Mouse (Mus musculus) heart, adult 2 months (tissue): ENCODE data around the gene Mto1. TPM values are rescaled to one million over a fixed set of nuclear protein-coding genes. Genes with fewer than 3 reads are reported as not detected.

Experiments used
- DNase-seq, 2 experiments: peaks; one replicate each; pipeline ENCODE4 v3.0.0; 2021
- H3K27ac ChIP-seq: fragments of 200-600 bp; 2 replicates; pipeline ENCODE4 v1.8.1; 2022
- H3K27me3 ChIP-seq: fragments of 200-500 bp; 2 replicates; pipeline ENCODE4 v1.6.1; 2012; ENCODE audit warnings: mild to moderate bottlenecking, low read length, inconsistent platforms, mixed read lengths; ENCODE audit not compliant: control insufficient read depth, insufficient read depth
- H3K36me3 ChIP-seq: fragments of 200-500 bp; 2 replicates; pipeline ENCODE4 v1.6.1; 2012; ENCODE audit warnings: low read length, inconsistent platforms; ENCODE audit not compliant: control insufficient read depth, insufficient read depth
- H3K4me1 ChIP-seq: fragments of 200-500 bp; 2 replicates; pipeline ENCODE4 v1.6.1; 2011; ENCODE audit warnings: low read length; ENCODE audit not compliant: control insufficient read depth, insufficient read depth
- H3K4me3 ChIP-seq: fragments of 200-600 bp; 2 replicates; pipeline ENCODE4 v1.8.1; 2022
- H3K79me2 ChIP-seq: fragments of 200-500 bp; replicated peaks from 2 replicates; pipeline ENCODE4 v1.6.1; 2012; ENCODE audit warnings: mild to moderate bottlenecking, inconsistent platforms, low read length, moderate library complexity, mixed read lengths; ENCODE audit not compliant: control insufficient read depth, insufficient read depth
- H3K9ac ChIP-seq: fragments of 200-500 bp; 2 replicates; pipeline ENCODE4 v1.6.1; 2012; ENCODE audit warnings: low read depth, mild to moderate bottlenecking, control low read depth, inconsistent platforms, low read length, mixed read lengths
- CTCF ChIP-seq: fragments of 200-600 bp; IDR thresholded peaks from 2 replicates; pipeline ENCODE4 v1.8.1; 2022; ENCODE audit warnings: antibody characterized with exemption, mild to moderate bottlenecking, moderate library complexity
- EP300 ChIP-seq: fragments of 200-500 bp; IDR thresholded peaks from 2 replicates; pipeline ENCODE4 v1.6.1; 2011; ENCODE audit warnings: low read depth, low read length, control low read depth; ENCODE audit not compliant: insufficient read depth
- POLR2A ChIP-seq: fragments of 200-500 bp; IDR thresholded peaks from 2 replicates; pipeline ENCODE4 v1.6.1; 2011; ENCODE audit warnings: mild to moderate bottlenecking, low read depth, low read length, control low read depth; ENCODE audit not compliant: insufficient read depth
- WGBS: fragments of 180-500 bp; shearing (Covaris S2); methylation state at CpG from one replicate; pipeline ENCODE4 v1.1.7; 2018; 5-methylcytosine and 5-hydroxymethylcytosine counted together
- intact Hi-C: fragments of 180-260 bp; cut with DNase I; formaldehyde crosslinking; loops from one replicate; pipeline ENCODE4 v1.15.1; 2025
- polyA plus RNA-seq: library from polyadenylated mRNA; depleted of rRNA; stranded (reverse); fragments of >200 nt; gene quantifications from 2 replicates; pipeline ENCODE4 v1.2.3, GENCODE M21; 2012
- total RNA-seq, 2 experiments: library from RNA; stranded (reverse); gene quantifications; 2 replicates each; pipeline ENCODE4 v1.2.3; 2021

The Mto1 gene
- total and polyA plus RNA-seq, 3 experiments = 15.8 to 27.6 (median 22.5) TPM

GRCm38 (mm10) chr9:78473588-78473987, 25.6 kb downstream of the Mto1 start:
- H3K27me3 ChIP-seq = no peaks in the 10 kb centered on the region
- 88% methylated on average over 8 of the region's 8 CpGs for WGBS
- no peak overlapping the region for H3K9ac ChIP-seq
- no peak overlapping the region for H3K4me3 ChIP-seq
- TF ChIP-seq POLR2A (no peak), CTCF (no peak), EP300 (no peak)
- H3K79me2 ChIP-seq = no peaks in the 10 kb centered on the region
- intact Hi-C loops = no loop called here
- no peaks in the 10 kb centered on the region for H3K4me1 ChIP-seq
- DNase-seq = no peak
- H3K27ac ChIP-seq = no peak overlapping the region
- H3K36me3 ChIP-seq = peaks cover 14% of the 10 kb centered on the region

GRCm38 (mm10) chr9:78474270-78474669, 26.3 kb downstream of the Mto1 start:
- Histone ChIP-seq H3K4me3 (no peak overlapping the region), H3K27ac (no peak overlapping the region), H3K36me3 (peaks cover 18% of the 10 kb centered on the region), H3K79me2 (no peaks in the 10 kb centered on the region), H3K4me1 (peaks cover 2% of the 10 kb centered on the region), H3K27me3 (no peaks in the 10 kb centered on the region), H3K9ac (no peak overlapping the region)
- TF ChIP-seq EP300 (no peak), CTCF (no peak), POLR2A (no peak)
- DNase-seq = no peak
- intact Hi-C loops = no loop called here
- 74% methylated on average over 2 of the region's 2 CpGs for WGBS

- Histone ChIP-seq H3K4me1 (peaks cover 2% of the 10 kb centered on the region), H3K36me3 (peaks cover 21% of the 10 kb centered on the region), H3K27me3 (no peaks in the 10 kb centered on the region), H3K9ac (no peak overlapping the region), H3K79me2 (no peaks in the 10 kb centered on the region), H3K4me3 (no peak overlapping the region), H3K27ac (no peak overlapping the region)
- 80% methylated on average over 5 of the region's 5 CpGs for WGBS
- DNase-seq = no peak
- no peak for TF ChIP-seq POLR2A
- TF ChIP-seq CTCF = no peak
- TF ChIP-seq EP300 = no peak
- intact Hi-C loops = no loop called here
Observed at GRCm38 (mm10) chr9:78474771-78475382, 26.9 kb downstream of the Mto1 start.

- no peaks in the 10 kb centered on the region for H3K27me3 ChIP-seq
- no peak overlapping the region for H3K27ac ChIP-seq
- DNase-seq = no peak
- no peak for TF ChIP-seq CTCF
- TF ChIP-seq EP300 = no peak
- TF ChIP-seq POLR2A = no peak
- H3K9ac ChIP-seq = no peak overlapping the region
- no peak overlapping the region for H3K4me3 ChIP-seq
- intact Hi-C loops = no loop called here
- no peaks in the 10 kb centered on the region for H3K79me2 ChIP-seq
- 83% methylated on average over 2 of the region's 2 CpGs for WGBS
- H3K4me1 ChIP-seq = peaks cover 2% of the 10 kb centered on the region
- H3K36me3 ChIP-seq = peaks cover 23% of the 10 kb centered on the region
Observed at GRCm38 (mm10) chr9:78475383-78475780, 27.4 kb downstream of the Mto1 start.

GRCm38 (mm10) chr9:78475873-78476272, 27.9 kb downstream of the Mto1 start:
- intact Hi-C loops = loop anchor here (2.0 kb wide), 1 partner anchor 77 kb away; no protein-coding TSS in a partner anchor

GRCm38 (mm10) chr9:78476531-78477020, 28.6 kb downstream of the Mto1 start:
- intact Hi-C loops = loop anchor here (2.0 kb wide), 1 partner anchor 76 kb away; no protein-coding TSS in a partner anchor
- WGBS = 48% methylated on average over 1 of the region's 1 CpGs
- Histone ChIP-seq H3K79me2 (no peaks in the 10 kb centered on the region), H3K36me3 (peaks cover 23% of the 10 kb centered on the region), H3K27me3 (no peaks in the 10 kb centered on the region; the same call in 1 of the 2 replicates), H3K9ac (no peak overlapping the region), H3K4me3 (no peak overlapping the region), H3K27ac (no peak overlapping the region), H3K4me1 (peaks cover 2% of the 10 kb centered on the region)
- no peak for DNase-seq
- TF ChIP-seq POLR2A = no peak
- TF ChIP-seq CTCF = no peak
- TF ChIP-seq EP300 = no peak

More at GRCm38 (mm10) chr9:78475873-78476272, 27.9 kb downstream of the Mto1 start:
- H3K27me3 ChIP-seq = no peaks in the 10 kb centered on the region; the same call in 1 of the 2 replicates
- H3K27ac ChIP-seq = no peak overlapping the region
- DNase-seq = no peak
- no peak overlapping the region for H3K4me3 ChIP-seq
- no peak overlapping the region for H3K9ac ChIP-seq
- no peaks in the 10 kb centered on the region for H3K79me2 ChIP-seq
- peak; percentile 9; the same call in 1 of the 2 replicates for TF ChIP-seq POLR2A
- TF ChIP-seq EP300 = no peak
- TF ChIP-seq CTCF = no peak
- peaks cover 23% of the 10 kb centered on the region for H3K36me3 ChIP-seq
- H3K4me1 ChIP-seq = peaks cover 2% of the 10 kb centered on the region
- 82% methylated on average over 4 of the region's 4 CpGs for WGBS
